Mouse (Mus musculus): Measurements from ENCODE around the gene Lsm10.

DNA sequence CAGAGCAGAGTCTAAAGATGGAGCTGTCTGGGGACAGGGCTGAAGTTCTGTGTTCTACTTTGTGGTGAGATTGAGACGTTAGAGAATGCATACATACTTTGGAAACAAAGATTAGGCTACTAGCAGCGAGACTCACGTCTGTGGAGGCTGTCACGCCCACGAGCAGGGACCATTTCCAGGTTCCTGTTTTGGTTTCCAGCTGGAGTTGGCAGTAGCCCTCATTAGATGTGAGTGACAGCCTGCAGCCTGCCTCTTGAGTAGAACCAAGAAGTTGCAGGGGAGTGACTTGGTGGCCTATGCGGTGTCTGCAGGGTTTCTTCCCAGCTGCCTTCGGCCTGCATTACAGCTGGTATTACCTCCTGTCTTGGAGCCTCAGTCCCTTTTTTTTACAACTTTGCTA is 44.8 kb upstream of the Lsm10 start:
- TF ChIP-seq CTCF (IDR thresholded peaks at IDR 0.05) (no peak; the same call in 1 of the 2 replicates), EP300 (IDR thresholded peaks at IDR 0.05) (no peak)

All from lung, postnatal 0 days (tissue).